Mouse (Mus musculus) spleen, adult 18-20 months (tissue): ENCODE results near the gene Rab15.
A peak's percentile ranks its signal among the peaks of the same experiment; 100 is the strongest.

Source experiments
- DNase-seq, 2 experiments: peaks; one replicate each; pipeline ENCODE4 v3.0.0; 2022; ENCODE audit warnings: mixed read lengths in 2 of 2

Rab15 gene

DNA sequence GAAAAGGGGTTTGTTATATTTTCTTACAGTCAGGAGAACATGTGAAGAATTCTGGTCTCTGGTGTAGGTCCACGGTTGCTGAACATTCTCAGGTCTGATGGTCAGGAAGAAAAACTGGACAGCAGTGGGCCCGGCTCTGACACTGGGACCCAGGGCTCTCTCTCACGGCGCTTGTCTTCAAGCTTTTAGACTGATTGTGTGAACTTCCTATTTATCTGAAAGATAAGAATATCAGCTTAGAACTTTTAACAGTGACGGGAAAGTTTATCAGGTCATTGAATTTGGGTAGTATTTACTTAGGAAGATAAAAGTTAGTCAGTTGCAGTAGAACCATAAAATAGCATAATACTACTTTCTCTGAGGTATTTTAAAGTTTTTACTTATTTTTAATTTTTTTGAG is 45.8 kb downstream of the Rab15 start:
- no peak for DNase-seq

DNA sequence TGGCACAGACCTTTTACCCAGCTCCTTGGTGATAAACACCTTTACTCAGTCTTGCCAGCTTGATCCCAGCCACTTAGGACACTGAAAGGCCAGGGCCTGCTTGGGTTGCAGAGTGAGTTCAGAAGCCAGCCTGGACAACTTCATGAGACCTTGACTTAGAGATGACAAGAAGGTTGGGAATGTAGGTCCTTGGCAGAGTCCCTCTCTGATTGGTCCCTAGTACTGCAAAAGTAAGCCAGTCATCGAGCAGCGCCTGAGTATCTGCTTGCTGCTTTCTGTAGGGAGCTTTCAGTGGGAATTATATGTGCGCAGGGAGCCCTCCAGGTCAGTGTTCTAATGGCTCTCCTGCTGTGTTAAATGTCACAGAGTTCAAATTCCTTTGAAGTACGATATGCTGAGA is 47.6 kb downstream of the Rab15 start:
- no peak for DNase-seq

DNA sequence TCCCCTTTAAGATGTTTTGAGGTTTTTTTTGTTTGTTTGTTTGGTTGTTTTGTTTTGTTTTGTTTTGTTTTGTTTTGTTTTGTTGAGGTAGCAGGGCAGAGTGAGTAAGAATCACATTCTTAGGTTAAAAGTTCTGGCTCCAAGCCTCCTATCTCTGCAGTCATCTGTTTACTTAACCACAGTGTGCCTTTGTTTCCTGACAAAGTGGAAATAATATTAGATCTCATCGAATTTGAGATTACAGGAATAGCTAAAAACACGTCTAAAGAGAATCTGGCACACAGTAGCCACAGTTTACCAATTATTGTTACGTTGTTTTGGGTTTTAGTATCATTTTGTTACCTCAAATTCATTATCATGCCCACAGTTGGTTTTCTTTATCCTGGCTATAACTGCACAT is 48.1 kb downstream of the Rab15 start:
- no peak for DNase-seq

DNA sequence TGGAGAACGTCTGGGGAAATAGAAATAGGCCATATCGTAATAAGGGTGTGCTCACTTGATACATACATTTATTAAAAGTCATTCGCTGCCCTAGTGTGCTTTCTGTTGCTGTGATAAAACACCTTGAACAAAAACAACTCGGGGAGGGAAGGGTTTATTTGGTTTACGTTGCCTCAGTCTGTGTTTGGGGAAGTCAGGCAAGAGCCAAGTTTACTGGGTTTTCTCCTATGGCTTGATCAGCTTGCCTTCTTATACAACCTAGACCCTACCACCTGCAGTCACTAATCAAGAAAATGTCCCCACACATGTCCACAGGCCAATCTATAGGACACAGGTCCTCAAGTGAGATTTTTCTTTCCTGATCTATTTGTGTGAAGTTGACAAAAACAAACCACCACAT is 51.2 kb downstream of the Rab15 start:
- DNase-seq = no peak

DNA sequence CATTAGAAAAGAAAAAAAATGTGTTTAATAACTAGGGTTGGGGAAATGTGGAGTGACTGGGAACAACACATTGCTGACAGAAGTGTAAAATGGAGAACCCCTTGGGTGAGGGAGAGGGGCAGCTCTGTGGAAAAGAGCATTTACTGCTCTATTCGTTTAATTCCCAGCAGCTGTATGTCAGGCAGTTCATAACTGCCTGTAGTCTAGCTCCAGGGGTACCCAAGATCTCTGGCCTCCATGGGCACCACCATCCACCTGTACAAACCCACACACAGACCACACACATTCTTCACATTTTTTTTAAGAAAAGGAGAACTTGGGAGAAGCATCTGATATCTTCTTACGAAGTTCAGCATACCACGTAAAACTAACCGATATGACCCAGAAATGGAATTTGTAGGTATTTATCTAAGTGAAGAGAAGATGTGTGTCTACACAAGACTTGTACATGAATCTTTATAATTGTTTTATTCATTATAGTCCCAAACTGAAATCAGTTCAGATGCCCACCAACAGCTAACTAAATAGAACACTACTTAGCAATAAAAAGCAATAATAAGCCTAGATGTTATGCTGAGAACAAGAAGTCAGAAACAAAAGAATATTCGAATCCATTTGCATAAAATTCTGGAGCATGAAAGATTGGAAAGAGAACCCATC is 51.7 kb downstream of the Rab15 start:
- DNase-seq = no peak

DNA sequence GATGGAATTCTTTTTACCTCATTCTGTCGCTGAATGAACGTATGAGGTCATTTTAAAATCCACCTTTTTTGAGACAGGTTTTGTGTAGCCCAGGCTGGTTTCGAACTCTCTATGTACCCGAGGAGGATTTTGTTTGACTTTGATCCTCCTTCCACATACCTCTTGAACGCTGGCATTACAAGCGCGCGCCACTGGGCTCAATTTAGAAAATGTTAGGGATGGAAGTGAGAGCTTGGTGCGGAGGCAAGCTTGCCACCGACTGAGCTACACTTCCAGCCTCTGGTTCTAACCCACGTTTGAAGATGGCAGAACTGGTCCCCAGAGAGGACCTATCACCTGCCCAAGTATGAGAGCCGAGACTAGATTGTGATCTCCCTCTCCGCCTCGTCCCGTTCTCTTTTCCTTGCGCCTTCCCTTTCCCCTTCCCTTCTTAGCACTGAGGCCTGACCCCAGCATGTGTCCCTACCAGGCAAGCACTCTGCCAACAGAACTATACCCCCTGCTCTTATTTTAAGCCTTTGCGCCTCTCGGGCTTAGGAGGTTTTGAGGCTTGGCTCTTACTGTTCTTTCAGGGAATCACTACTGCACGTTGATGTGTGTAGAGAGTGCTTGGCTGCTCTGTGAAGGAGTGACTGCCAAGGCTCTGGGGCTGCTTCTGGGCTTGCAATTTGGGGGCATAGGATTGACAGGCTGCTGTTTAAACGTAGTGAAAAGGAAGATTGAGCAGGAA is 56.6 kb downstream of the Rab15 start:
- DNase-seq = peak in 1 of 2 experiments; percentile 7

DNA sequence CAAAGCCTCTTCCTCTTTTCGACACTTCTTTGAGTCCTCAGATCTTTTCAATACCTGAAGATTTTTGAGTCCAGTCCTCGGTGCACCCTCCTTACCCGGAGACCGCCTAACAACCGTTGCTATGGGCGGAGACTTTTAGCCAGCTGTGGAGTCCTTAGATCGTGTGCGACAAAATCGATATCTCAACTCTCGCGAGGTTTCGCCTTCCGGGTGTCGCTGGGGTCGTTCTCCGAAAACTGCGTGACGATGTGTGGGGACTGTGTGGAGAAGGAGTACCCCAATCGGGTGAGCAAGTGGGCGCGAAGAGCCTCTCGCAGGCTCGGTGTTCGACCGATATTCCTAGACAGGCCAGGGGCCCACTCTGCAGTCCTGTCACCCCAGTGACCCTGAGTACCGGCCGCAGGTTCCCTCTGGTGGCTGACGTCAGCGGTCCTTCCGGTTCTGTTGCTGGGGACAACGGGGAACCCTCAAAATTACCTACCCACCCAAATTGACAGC is 57.3 kb downstream of the Rab15 start, which contains the start of the genes Churc1 and Fntb:
Churc1 (plus strand) TSS at position 185 of the 498 bp plus-strand sequence.
Fntb (plus strand) TSS at position 236 of the 498 bp plus-strand sequence.
- DNase-seq = peak; percentile 88 to 92

DNA sequence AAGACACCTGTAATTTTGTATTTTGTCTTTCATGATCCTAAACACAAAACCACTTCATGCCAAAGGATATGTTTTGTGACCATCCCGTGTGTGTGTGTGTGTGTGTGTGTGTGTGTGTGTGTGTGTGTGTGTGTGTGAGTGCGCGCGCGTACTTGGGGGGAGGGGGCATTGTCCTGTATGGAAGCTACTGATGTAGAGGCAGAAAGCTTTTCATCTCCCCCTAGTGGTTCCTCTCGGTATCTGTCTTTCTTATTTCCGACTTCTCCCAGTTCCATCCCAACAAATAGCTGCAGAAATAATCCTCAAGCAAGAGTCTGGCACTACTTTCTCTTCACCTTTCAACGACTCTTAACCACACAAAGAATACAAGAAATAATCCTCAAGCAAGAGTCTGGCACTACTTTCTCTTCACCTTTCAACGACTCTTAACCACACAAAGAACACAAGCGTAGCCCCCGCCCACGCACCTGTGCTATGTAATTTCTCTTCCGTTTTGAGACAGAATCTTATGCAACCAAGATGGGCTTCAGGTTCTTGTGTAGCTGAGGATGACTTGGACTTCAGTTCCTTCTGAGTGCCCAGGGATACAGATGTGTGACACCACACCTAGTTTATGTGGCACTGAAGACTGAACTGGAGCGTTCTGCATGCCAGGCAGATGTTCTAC is 69.9 kb downstream of the Rab15 start:
- peak; percentile 8 to 34 for DNase-seq

DNA sequence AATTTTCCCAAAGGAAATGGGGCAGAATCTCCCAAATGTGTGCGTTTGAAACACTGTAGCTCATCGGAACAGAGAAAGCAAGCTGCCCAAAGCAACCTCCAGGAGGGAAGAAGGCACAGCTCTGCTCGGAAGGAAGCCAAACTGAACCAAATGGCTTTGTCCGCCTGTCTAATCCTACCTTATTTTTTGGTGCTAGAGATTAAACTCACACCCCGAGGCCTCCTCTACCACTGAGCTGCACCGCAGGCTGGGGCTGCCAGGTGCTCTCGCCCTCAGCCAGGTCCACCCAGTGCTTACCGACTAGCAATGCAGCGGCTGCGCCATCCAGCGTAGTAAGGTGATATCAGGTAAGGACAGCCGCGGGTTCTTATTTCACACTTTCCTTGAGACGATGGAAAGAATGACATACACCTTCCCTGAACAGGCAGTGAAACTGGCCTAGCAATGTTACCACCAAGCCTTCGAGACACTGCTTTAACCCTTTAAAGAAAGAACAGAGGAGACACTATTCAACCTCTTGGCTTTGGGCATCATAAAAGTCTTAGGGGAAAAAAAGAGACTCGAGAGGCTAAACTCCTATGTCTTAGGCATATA is 71.7 kb downstream of the Rab15 start:
- no peak for DNase-seq
